Mouse (Mus musculus) neural tube, embryonic 14.5 days (tissue): ENCODE data around the gene AL607142.1. TPM values are rescaled to one million over a fixed set of nuclear protein-coding genes. Genes with fewer than 3 reads are reported as not detected.

Experiments
- ATAC-seq: fragments of 200-750 bp; cut with Nextera tagmentation; 2 replicates; pipeline ENCODE4 v1.8.0; 2017; ENCODE audit warnings: low read depth, mild to moderate bottlenecking, moderate TSS enrichment, moderate library complexity
- H3K27ac ChIP-seq: fragments of 300-500 bp; sonication (generic); 2 replicates; pipeline ENCODE4 v1.5.1; 2014; ENCODE audit warnings: low read depth, mild to moderate bottlenecking, control low read depth, low read length, moderate library complexity, mixed read lengths
- H3K27me3 ChIP-seq: fragments of 300-500 bp; sonication (generic); 2 replicates; pipeline ENCODE4 v1.6.1; 2014; ENCODE audit warnings: low read length; ENCODE audit not compliant: control insufficient read depth, insufficient read depth
- H3K36me3 ChIP-seq: fragments of 300-500 bp; sonication (generic); 2 replicates; pipeline ENCODE4 v1.6.1; 2014; ENCODE audit warnings: low read length, mixed read lengths; ENCODE audit not compliant: control insufficient read depth, insufficient read depth
- H3K4me1 ChIP-seq: fragments of 300-500 bp; sonication (generic); 2 replicates; pipeline ENCODE4 v1.6.1; 2014; ENCODE audit warnings: low read length; ENCODE audit not compliant: control insufficient read depth, insufficient read depth
- H3K4me2 ChIP-seq: fragments of 300-500 bp; sonication (generic); 2 replicates; pipeline ENCODE4 v1.6.1; 2014; ENCODE audit warnings: mild to moderate bottlenecking, low read depth, low read length, control low read depth
- H3K4me3 ChIP-seq: fragments of 300-500 bp; sonication (generic); 2 replicates; pipeline ENCODE4 v1.5.1; 2014; ENCODE audit warnings: low read depth, low read length, control low read depth, mixed read lengths
- H3K9ac ChIP-seq: fragments of 300-500 bp; sonication (generic); replicated peaks from 2 replicates; pipeline ENCODE4 v1.6.1; 2014; ENCODE audit warnings: low read depth, mild to moderate bottlenecking, control low read depth, low read length, mixed read lengths
- H3K9me3 ChIP-seq: fragments of 300-500 bp; sonication (generic); 2 replicates; pipeline ENCODE4 v1.6.1; 2016; ENCODE audit warnings: low read length; ENCODE audit not compliant: control insufficient read depth
- WGBS: fragments of 180-500 bp; shearing (Covaris S2); extraction: QIAGEN DNeasy Blood & Tissue Kit; methylation state at CpG from one replicate; pipeline ENCODE4 v1.1.7; 2014; 5-methylcytosine and 5-hydroxymethylcytosine counted together
- polyA plus RNA-seq: library from polyadenylated mRNA; unstranded; fragments of >200 nt; fragmentation: Nextera tagmentation; extraction: Ambion mirVana; gene quantifications from 2 replicates; pipeline ENCODE4 v1.2.1, GENCODE M21; 2014

AL607142.1 gene
- polyA plus RNA-seq, 1 experiment from 2014 or later, result not detected

DNA sequence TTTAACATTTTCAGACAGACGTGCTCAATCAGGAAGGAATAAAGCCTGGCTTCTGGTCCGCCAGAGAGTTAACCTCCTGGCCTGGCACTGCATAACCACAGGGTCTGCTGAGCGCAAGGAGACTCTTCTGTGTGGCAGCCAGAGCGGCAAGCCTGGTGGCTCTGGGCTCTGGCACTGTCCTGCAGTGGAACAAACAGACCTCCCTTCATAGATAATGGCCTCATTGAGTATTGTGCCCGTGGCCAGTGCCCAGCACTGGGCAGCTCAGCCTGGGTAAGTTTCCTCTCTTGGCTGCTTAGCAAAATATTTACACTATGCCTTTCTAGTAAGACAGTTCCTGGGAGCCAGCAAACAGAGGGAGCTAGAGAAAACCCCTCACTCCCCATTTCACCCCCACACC, 9.3 kb downstream of the AL607142.1 start:
- Histone ChIP-seq H3K9ac (0 out of 2 replicates have a peak overlapping the region, but pooled peaks have one; percentile 8), H3K4me2 (no peak overlapping the region), H3K36me3 (no peaks in the 10 kb centered on the region), H3K27ac (no peak overlapping the region), H3K9me3 (no peaks in the 10 kb centered on the region), H3K4me1 (no peaks in the 10 kb centered on the region), H3K4me3 (no peak overlapping the region), H3K27me3 (no peaks in the 10 kb centered on the region)
- WGBS, result 56% methylated on average over 5 of the region's 5 CpGs
- ATAC-seq, result peak; percentile 61; the same call in 1 of the 2 replicates

DNA sequence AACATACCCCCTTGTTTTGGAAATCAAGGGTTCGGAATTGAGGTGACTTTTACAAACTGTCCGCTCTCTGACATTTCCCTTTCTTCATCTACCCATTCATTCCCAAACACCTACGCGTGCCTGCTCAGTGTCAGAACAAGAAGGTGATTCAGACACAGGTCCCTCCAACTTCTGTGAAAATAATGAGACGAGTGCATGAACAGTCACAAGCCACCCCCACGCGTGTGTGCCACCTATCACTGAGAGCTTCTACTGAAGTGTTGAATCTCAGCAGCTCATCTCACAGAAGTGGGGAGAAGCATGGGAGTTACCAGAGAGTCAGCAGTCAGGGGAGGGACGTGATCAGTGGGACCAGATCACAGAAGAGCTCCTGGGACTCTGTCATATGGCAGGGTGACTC, 12.5 kb downstream of the AL607142.1 start:
- Histone ChIP-seq H3K27me3 (no peaks in the 10 kb centered on the region), H3K4me3 (no peak overlapping the region), H3K36me3 (no peaks in the 10 kb centered on the region), H3K4me2 (no peak overlapping the region), H3K4me1 (no peaks in the 10 kb centered on the region), H3K27ac (no peak overlapping the region), H3K9ac (no peak overlapping the region), H3K9me3 (no peaks in the 10 kb centered on the region)
- ATAC-seq, result no peak
- 90% methylated on average over 8 of the region's 8 CpGs for WGBS

DNA sequence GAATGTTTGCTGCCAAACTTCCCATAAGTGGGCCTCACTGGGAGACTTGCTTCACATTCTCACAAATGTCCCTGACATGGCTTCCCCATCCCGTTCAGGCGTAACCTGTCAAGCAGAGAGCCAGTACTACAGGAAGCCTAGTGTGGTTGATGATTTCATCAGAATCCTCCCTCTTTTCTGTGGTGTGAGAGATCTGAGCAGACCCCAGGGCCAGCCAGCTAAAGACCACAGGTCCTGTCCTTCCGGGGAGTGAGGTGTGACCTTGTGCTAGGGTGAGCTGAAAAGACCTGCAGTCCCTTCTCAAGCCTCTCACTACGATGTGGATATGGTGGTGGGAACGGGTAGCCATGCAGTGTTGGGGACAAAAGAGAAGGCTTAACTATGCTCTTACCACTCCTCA, 17.7 kb downstream of the AL607142.1 start:
- no peaks in the 10 kb centered on the region for H3K36me3 ChIP-seq
- H3K4me3 ChIP-seq, result no peak overlapping the region
- H3K27ac ChIP-seq, result no peak overlapping the region
- WGBS, result 91% methylated on average over 5 of the region's 5 CpGs
- H3K27me3 ChIP-seq, result no peaks in the 10 kb centered on the region
- no peak for ATAC-seq
- no peak overlapping the region for H3K4me2 ChIP-seq
- H3K9me3 ChIP-seq, result no peaks in the 10 kb centered on the region
- no peaks in the 10 kb centered on the region for H3K4me1 ChIP-seq
- no peak overlapping the region for H3K9ac ChIP-seq

DNA sequence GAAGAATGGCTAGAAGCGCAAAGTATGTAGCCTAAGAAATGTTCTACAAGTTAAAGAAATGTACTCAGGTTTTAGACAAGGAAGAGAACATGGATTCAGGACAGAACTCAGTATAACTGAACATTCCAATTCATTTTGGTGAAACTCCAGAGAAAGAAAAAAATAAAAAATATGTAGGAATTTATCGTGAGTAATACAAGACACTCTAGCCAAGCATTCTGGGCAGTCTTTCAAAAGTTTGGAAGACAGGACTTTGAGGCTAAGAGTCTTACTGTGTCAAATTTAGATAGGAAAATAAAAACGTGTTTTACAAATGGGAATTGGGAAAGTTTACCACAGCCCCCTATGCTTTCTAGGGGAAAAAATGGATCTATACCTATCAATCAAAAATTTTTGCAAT, 18.9 kb downstream of the AL607142.1 start:
- H3K27ac ChIP-seq, result no peak overlapping the region
- WGBS, result 91% methylated on average over 3 of the region's 3 CpGs
- no peaks in the 10 kb centered on the region for H3K9me3 ChIP-seq
- no peak overlapping the region for H3K4me2 ChIP-seq
- ATAC-seq, result no peak
- H3K4me3 ChIP-seq, result no peak overlapping the region
- H3K36me3 ChIP-seq, result no peaks in the 10 kb centered on the region
- H3K27me3 ChIP-seq, result no peaks in the 10 kb centered on the region
- H3K4me1 ChIP-seq, result no peaks in the 10 kb centered on the region
- no peak overlapping the region for H3K9ac ChIP-seq

DNA sequence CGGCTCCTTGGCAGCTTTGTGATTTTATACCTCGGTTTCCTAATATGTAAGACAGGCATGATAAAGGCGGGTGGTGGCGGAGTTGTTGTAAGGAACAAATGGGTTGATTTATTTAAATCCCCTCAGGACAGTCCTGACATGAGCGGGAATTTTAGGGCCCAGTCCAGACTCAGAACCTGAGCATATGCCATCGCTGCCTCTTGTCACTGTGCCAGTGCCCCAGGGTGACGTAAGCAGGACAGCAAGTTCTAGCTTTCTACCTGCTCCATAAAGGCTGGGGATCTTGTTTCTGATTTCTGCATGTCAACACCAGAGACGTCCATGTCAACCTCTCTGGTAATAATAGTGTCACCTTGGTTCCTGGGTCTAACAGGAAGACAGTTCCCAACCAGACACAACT, 24.7 kb downstream of the AL607142.1 start:
- Histone ChIP-seq H3K4me3 (no peak overlapping the region), H3K4me2 (no peak overlapping the region), H3K9me3 (no peaks in the 10 kb centered on the region), H3K27me3 (no peaks in the 10 kb centered on the region), H3K4me1 (no peaks in the 10 kb centered on the region), H3K9ac (no peak overlapping the region), H3K36me3 (no peaks in the 10 kb centered on the region), H3K27ac (no peak overlapping the region)
- WGBS, result 70% methylated on average over 8 of the region's 8 CpGs
- no peak for ATAC-seq

DNA sequence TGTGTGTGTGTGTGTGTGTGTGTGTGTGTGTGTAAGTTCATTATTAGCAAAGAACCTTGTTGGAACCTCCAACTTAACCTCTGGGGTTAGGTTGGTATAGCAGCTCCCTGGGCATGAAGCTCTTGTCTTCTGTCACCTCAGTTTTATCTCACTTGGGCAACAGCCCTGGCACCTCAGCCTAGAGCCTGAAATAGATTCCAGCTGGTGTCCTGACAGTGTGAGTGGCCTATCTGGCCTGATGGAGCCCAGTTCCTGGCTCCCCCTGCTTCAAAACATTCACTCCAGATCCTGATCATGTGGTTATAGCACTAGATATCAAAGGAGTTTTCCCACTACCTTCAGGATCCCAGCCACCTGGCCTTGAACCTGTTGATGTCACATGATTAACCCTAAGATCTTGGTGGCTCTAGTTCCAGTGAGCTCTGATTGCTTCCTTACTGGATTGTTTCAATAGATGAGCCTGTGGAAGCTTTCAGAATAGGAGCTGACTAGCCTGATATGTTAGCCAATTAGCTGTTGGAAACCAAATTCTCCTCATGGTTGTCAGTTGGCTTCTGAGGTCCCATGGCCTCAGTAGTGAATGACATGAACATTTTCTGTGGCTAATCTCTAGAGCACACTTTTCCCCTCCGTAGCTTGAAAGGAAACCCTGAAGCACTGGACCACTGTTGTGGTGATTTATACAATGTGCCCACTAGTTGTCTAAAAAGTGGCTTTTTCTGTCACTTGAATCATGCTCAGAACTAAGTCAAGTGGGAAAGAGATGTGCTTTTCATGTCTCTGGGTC, 27.4 kb downstream of the AL607142.1 start:
- no peaks in the 10 kb centered on the region for H3K9me3 ChIP-seq

DNA sequence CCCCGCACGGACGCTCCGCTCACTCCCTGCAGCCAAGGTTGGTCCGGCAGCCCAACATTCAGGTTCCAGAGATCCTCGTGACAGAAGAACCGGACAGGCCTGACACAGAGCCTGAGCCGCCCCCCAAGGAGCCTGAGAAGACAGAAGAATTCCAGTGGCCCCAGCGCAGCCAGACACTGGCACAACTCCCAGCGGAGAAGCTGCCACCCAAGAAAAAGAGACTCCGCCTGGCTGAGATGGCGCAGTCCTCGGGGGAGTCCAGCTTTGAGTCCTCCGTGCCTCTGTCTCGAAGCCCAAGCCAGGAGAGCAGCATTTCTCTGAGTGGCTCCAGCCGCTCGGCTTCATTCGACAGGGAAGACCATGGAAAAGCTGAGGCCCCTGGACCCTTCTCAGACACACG, 32.1 kb downstream of the AL607142.1 start:
- H3K4me1 ChIP-seq, result no peaks in the 10 kb centered on the region
- no peak overlapping the region for H3K4me3 ChIP-seq
- H3K36me3 ChIP-seq, result no peaks in the 10 kb centered on the region
- no peak for ATAC-seq
- H3K4me2 ChIP-seq, result no peak overlapping the region
- WGBS, result 91% methylated on average over 19 of the region's 19 CpGs
- H3K9ac ChIP-seq, result no peak overlapping the region
- H3K9me3 ChIP-seq, result peaks cover 10% of the 10 kb centered on the region; the same call in 1 of the 2 replicates
- H3K27ac ChIP-seq, result no peak overlapping the region
- H3K27me3 ChIP-seq, result no peaks in the 10 kb centered on the region

More for the DNA sequence above, 27.4 kb downstream of the AL607142.1 start:
- no peak overlapping the region for H3K4me2 ChIP-seq
- no peak overlapping the region for H3K4me3 ChIP-seq
- no peaks in the 10 kb centered on the region for H3K4me1 ChIP-seq
- no peaks in the 10 kb centered on the region for H3K27me3 ChIP-seq
- H3K9ac ChIP-seq, result no peak overlapping the region
- no peak for ATAC-seq
- H3K36me3 ChIP-seq, result no peaks in the 10 kb centered on the region
- 89% methylated on average over 1 of the region's 1 CpGs for WGBS
- H3K27ac ChIP-seq, result no peak overlapping the region

DNA sequence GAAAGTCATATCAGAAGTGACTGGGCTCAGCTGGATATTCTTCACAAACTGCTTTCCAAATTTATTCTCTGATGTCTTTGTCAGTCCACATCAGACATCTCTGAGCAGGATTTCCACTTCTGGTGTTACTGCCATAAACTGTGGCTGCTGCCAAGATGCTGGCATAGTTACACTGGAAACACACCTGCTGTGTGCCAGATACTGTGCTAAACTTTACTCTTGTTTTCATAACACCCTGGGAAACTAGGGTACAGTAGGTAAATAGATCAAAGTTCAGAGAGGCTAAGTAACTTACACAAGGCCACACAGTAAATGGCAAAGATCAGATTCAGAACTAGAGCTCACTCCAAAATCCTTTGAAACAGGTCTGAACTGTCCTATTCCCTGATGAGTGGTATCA, 36.4 kb downstream of the AL607142.1 start:
- Histone ChIP-seq H3K9ac (no peak overlapping the region), H3K27ac (no peak overlapping the region), H3K4me1 (no peaks in the 10 kb centered on the region)

DNA sequence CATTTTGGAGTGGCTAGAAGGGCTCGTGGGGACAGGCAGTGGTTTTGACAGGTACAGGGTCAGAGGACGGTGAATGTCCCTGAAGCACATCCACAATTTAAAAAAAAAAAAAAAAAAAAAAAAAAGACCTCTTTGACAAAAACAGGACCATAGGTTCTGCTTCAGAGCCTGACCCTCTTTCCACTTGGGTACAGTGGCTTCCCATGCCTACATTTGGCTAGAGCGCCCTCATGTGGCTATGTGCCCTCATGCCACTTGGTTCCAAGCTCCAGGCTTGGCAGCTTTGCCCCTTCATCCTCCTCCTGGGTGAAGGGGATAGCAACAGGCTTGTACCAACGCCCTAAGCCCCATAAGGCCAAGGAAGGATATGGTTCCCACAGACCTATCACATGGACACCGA, 39.8 kb downstream of the AL607142.1 start:
- H3K4me1 ChIP-seq, result no peaks in the 10 kb centered on the region
- H3K9ac ChIP-seq, result no peak overlapping the region
- H3K9me3 ChIP-seq, result no peaks in the 10 kb centered on the region
- H3K36me3 ChIP-seq, result no peaks in the 10 kb centered on the region
- H3K27ac ChIP-seq, result no peak overlapping the region
- H3K4me2 ChIP-seq, result no peak overlapping the region
- 51% methylated on average over 5 of the region's 5 CpGs for WGBS
- no peak for ATAC-seq
- H3K4me3 ChIP-seq, result no peak overlapping the region
- H3K27me3 ChIP-seq, result no peaks in the 10 kb centered on the region

More for the DNA sequence above, 36.4 kb downstream of the AL607142.1 start:
- Histone ChIP-seq H3K9me3 (peaks cover 10% of the 10 kb centered on the region; the same call in 1 of the 2 replicates), H3K4me2 (no peak overlapping the region), H3K4me3 (no peak overlapping the region), H3K27me3 (no peaks in the 10 kb centered on the region), H3K36me3 (no peaks in the 10 kb centered on the region)
- ATAC-seq, result no peak
